Mouse (Mus musculus) erythroblast, embryonic 14.5 days (primary cell): Measurements from ENCODE around the gene Vmn1r129. TPM values are rescaled to one million over a fixed set of nuclear protein-coding genes. Genes with fewer than 3 reads are reported as not detected.
"Not testable (repeated sequence)": the region's sequence is repeated elsewhere in the genome, so short reads cannot be mapped to it uniquely, and the experiment has no call there.

Source experiments
- H3K27me3 ChIP-seq: 2 replicates; pipeline ENCODE4 v1.6.1; 2012; ENCODE audit warnings: inconsistent platforms; ENCODE audit not compliant: control insufficient read depth
- H3K36me3 ChIP-seq: 2 replicates; pipeline ENCODE4 v1.6.1; 2012; ENCODE audit warnings: mild to moderate bottlenecking, inconsistent platforms; ENCODE audit not compliant: control insufficient read depth
- H3K4me1 ChIP-seq: 2 replicates; pipeline ENCODE4 v1.6.1; 2012; ENCODE audit warnings: inconsistent platforms; ENCODE audit not compliant: control insufficient read depth
- H3K4me3 ChIP-seq: replicated peaks from 2 replicates; pipeline ENCODE3; 2012; ENCODE audit warnings: moderate library complexity, mild to moderate bottlenecking, inconsistent platforms
- H3K9me3 ChIP-seq: 2 replicates; pipeline ENCODE4 v1.6.1; 2012; ENCODE audit warnings: low read length, inconsistent platforms, mixed read lengths; ENCODE audit not compliant: control insufficient read depth
- polyA plus RNA-seq: library from polyadenylated mRNA; stranded (reverse); fragments of >175 nt; gene quantifications from 2 replicates; pipeline ENCODE4 v1.2.3, GENCODE M21; 2012

Gene Vmn1r129
- not detected in 2 replicates for polyA plus RNA-seq

- not testable (repeated sequence) for H3K36me3 ChIP-seq, H3K9me3 ChIP-seq, H3K27me3 ChIP-seq, H3K4me1 ChIP-seq, H3K4me3 ChIP-seq
These were observed at the start of gene Vmn1r129 for GRCm38 (mm10) chr7:21361191-21361590. TSS of gene Vmn1r129 (minus strand) at chr7:21361291.

DNA sequence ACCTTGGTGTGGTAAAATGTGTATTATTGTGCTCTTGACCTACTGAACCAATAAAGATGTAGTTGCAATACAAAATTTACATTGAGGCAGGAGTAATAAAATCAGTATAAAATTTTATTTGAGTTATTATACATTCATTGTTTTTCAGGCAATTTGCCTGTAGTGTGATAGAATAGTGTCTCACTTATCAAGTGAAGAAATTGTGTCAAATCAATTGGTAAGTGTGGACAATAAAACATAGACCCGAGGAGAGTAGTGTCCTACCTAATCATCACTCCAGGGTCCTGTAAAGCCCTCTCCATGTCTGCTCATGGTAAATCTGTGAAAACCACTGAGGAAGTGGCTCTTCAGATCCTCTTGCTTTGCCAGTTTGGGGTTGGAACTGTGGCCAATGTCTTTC, 12.0 kb downstream of the Vmn1r129 start, which contains the start of gene Vmn1r128:
Gene Vmn1r128, plus strand, starts transcription at position 301 of the 400 bp plus-strand sequence.
- not testable (repeated sequence) for H3K4me1 ChIP-seq, H3K4me3 ChIP-seq, H3K27me3 ChIP-seq, H3K36me3 ChIP-seq, H3K9me3 ChIP-seq

GRCm38 (mm10) chr7:21319761-21320160, 41.3 kb downstream of the Vmn1r129 start, which contains the start of gene Vmn1r127:
TSS of gene Vmn1r127 (minus strand) at chr7:21319861.
- H3K4me1 ChIP-seq, H3K36me3 ChIP-seq, H3K9me3 ChIP-seq, H3K4me3 ChIP-seq, H3K27me3 ChIP-seq: not testable (repeated sequence)

Other genes with a start within 250 kb of the Vmn1r129 start
- gene Vmn1r122, start 227.2 kb downstream of the Vmn1r129 start, polyA plus RNA-seq: not detected in 2 replicates
- not detected in 2 replicates for gene Vmn1r123, start 199.1 kb downstream of the Vmn1r129 start, polyA plus RNA-seq
- gene Gm5157, start 170.9 kb downstream of the Vmn1r129 start, polyA plus RNA-seq: 0.05 TPM in 1 of 2 replicates, not detected in the other
- gene Vmn1r124, start 100.7 kb downstream of the Vmn1r129 start, polyA plus RNA-seq: not detected in 2 replicates
- gene Vmn1r125, start 89.1 kb downstream of the Vmn1r129 start, polyA plus RNA-seq: not detected in 2 replicates
- gene Vmn1r126, start 59.8 kb downstream of the Vmn1r129 start, polyA plus RNA-seq: not detected in 2 replicates
- not detected in 2 replicates for gene Vmn1r127, start 41.4 kb downstream of the Vmn1r129 start, polyA plus RNA-seq
- not detected in 2 replicates for gene Vmn1r128, start 11.9 kb downstream of the Vmn1r129 start, polyA plus RNA-seq
- gene Gm6882, start 71.5 kb upstream of the Vmn1r129 start, polyA plus RNA-seq: not detected in 2 replicates
- not detected in 2 replicates for gene Vmn1r130, start 150.5 kb upstream of the Vmn1r129 start, polyA plus RNA-seq
- gene Vmn1r131, start 184.8 kb upstream of the Vmn1r129 start, polyA plus RNA-seq: not detected in 2 replicates